Mouse (Mus musculus) stomach, postnatal 0 days (tissue): Measurements from ENCODE around the gene Gabrb2. TPM values are rescaled to one million over a fixed set of nuclear protein-coding genes. Genes with fewer than 3 reads are reported as not detected.

ENCODE experiments used
- ATAC-seq: fragments of 200-750 bp; cut with Nextera tagmentation; 2 replicates; pipeline ENCODE4 v1.8.0; 2017; ENCODE audit not compliant: low FRiP score, low TSS enrichment
- DNase-seq: peaks from one replicate; pipeline ENCODE4 v3.0.0-alpha.2; 2016; ENCODE audit warnings: low spot score
- H3K27ac ChIP-seq: fragments of 300-500 bp; sonication (generic); replicated peaks from 2 replicates; pipeline ENCODE4 v1.5.1; 2014; ENCODE audit warnings: mild to moderate bottlenecking, control low read depth
- H3K27me3 ChIP-seq: fragments of 300-500 bp; sonication (generic); 2 replicates; pipeline ENCODE4 v1.6.1; 2014; ENCODE audit warnings: low read length; ENCODE audit not compliant: control insufficient read depth, insufficient read depth
- H3K36me3 ChIP-seq: fragments of 300-500 bp; sonication (generic); 2 replicates; pipeline ENCODE4 v1.6.1; 2014; ENCODE audit warnings: low read length, mixed read lengths; ENCODE audit not compliant: control insufficient read depth, insufficient read depth
- H3K4me1 ChIP-seq: fragments of 300-500 bp; sonication (generic); replicated peaks from 2 replicates; pipeline ENCODE4 v1.6.1; 2014; ENCODE audit warnings: antibody characterized with exemption; ENCODE audit not compliant: control insufficient read depth, insufficient read depth
- H3K4me2 ChIP-seq: fragments of 300-500 bp; sonication (generic); replicated peaks from 2 replicates; pipeline ENCODE4 v1.6.1; 2014; ENCODE audit warnings: low read depth, mild to moderate bottlenecking, control low read depth, moderate library complexity
- H3K4me3 ChIP-seq: fragments of 300-500 bp; sonication (generic); 2 replicates; pipeline ENCODE4 v1.5.1; 2014; ENCODE audit warnings: low read depth, low read length, control low read depth
- H3K9ac ChIP-seq: fragments of 300-500 bp; sonication (generic); 2 replicates; pipeline ENCODE4 v1.6.1; 2014; ENCODE audit warnings: mild to moderate bottlenecking, low read length, control low read depth, mixed read lengths
- H3K9me3 ChIP-seq: fragments of 300-500 bp; sonication (generic); 2 replicates; pipeline ENCODE4 v1.6.1; 2016; ENCODE audit warnings: low read length; ENCODE audit not compliant: control insufficient read depth
- CTCF ChIP-seq: IDR thresholded peaks from 2 replicates; pipeline ENCODE4 v1.5.1; 2016; ENCODE audit warnings: antibody characterized with exemption, low read depth, mild to moderate bottlenecking, moderate library complexity
- EP300 ChIP-seq: optimal IDR thresholded peaks from 2 replicates; pipeline ENCODE3; 2016; ENCODE audit warnings: antibody characterized with exemption
- WGBS: fragments of 180-500 bp; shearing (Covaris S2); extraction: QIAGEN DNeasy Blood & Tissue Kit; methylation state at CpG from one replicate; pipeline ENCODE4 v1.1.7; 2014; 5-methylcytosine and 5-hydroxymethylcytosine counted together
- polyA plus RNA-seq: library from polyadenylated mRNA; unstranded; fragments of >200 nt; fragmentation: Nextera tagmentation; extraction: Ambion mirVana; gene quantifications from 2 replicates; pipeline ENCODE4 v1.2.1, GENCODE M21; 2015

The Gabrb2 gene
- polyA plus RNA-seq, 1 experiment from 2014 or later: 0.78 TPM

DNA sequence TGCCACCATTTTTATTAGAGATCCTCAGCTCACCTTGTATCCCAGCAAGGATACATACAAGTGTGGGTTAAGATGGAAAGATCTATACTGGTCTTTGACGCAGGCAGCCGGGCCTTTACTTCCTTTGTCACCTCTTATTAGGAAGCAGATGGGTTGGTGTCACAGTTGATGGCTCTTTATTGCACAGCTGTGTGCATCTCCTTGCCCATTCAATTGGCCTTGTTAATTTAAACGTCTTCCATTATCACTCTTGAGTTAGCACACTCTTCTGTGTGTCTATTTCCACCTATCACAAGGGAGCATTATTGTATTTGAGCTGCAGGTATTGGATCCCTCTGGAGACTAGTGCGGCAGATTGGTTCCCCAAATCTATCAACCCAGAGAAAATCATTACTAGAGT, 161.6 kb downstream of the Gabrb2 start:
- Histone ChIP-seq H3K36me3 (no peaks in the 10 kb centered on the region), H3K4me3 (no peak overlapping the region), H3K27me3 (no peaks in the 10 kb centered on the region), H3K4me1 (no peaks in the 10 kb centered on the region), H3K9ac (no peak overlapping the region), H3K9me3 (no peaks in the 10 kb centered on the region), H3K27ac (no peak overlapping the region), H3K4me2 (no peak overlapping the region)
- WGBS: 75% methylated on average over 4 of the region's 4 CpGs
- TF ChIP-seq EP300: no peak
- no peak for TF ChIP-seq CTCF
- DNase-seq: no peak
- ATAC-seq: no peak

DNA sequence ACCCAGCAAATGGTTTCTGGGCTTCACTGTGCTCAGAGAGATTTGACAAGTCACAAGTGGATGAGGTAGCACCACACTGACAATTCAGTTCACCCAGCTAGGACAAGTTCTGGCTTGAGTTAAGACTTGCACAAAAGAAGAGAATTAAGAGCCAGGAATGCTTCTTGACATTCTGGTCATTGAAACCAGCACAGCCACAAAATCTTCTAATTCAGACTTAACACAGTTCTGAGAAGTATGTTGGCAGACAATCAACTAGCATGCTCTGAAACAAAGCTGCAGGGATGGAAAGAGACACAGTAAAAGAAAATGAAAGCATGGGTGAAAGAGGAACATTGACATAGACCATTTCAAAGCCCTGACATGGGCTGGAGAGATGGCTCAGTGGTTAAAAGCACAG, 162.2 kb downstream of the Gabrb2 start:
- ATAC-seq: no peak
- no peak overlapping the region for H3K9ac ChIP-seq
- TF ChIP-seq CTCF: no peak
- no peak for TF ChIP-seq EP300
- no peaks in the 10 kb centered on the region for H3K4me1 ChIP-seq
- no peak overlapping the region for H3K27ac ChIP-seq
- H3K36me3 ChIP-seq: no peaks in the 10 kb centered on the region
- H3K9me3 ChIP-seq: no peaks in the 10 kb centered on the region
- H3K4me3 ChIP-seq: no peak overlapping the region
- DNase-seq: no peak
- no peak overlapping the region for H3K4me2 ChIP-seq
- H3K27me3 ChIP-seq: no peaks in the 10 kb centered on the region

DNA sequence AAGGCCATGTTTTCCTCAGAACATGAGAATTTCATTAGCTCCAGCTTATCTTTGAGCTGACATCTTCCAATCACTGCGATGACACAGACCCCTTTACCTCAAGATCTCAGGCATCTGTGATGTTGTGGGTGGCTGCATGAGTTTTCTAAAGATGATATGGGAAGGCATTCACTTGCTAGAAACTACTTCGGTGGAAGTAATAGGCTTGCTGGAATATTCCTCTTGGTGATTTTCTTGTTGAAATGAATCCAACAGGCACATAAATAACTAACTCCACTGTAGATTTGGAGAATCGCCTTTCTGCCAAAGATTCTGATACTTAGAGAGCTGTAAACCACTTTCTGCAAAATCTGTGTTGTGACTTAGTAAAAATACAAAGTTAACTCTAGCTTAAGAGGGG, 172.9 kb downstream of the Gabrb2 start:
- no peak for TF ChIP-seq EP300
- no peak for TF ChIP-seq CTCF
- H3K27ac ChIP-seq: no peak overlapping the region
- H3K4me3 ChIP-seq: no peak overlapping the region
- no peaks in the 10 kb centered on the region for H3K36me3 ChIP-seq
- DNase-seq (no peak), ATAC-seq (no peak)
- H3K4me2 ChIP-seq: no peak overlapping the region
- no peaks in the 10 kb centered on the region for H3K9me3 ChIP-seq
- WGBS: 60% methylated on average over 3 of the region's 3 CpGs
- H3K9ac ChIP-seq: no peak overlapping the region
- no peaks in the 10 kb centered on the region for H3K27me3 ChIP-seq
- no peaks in the 10 kb centered on the region for H3K4me1 ChIP-seq

DNA sequence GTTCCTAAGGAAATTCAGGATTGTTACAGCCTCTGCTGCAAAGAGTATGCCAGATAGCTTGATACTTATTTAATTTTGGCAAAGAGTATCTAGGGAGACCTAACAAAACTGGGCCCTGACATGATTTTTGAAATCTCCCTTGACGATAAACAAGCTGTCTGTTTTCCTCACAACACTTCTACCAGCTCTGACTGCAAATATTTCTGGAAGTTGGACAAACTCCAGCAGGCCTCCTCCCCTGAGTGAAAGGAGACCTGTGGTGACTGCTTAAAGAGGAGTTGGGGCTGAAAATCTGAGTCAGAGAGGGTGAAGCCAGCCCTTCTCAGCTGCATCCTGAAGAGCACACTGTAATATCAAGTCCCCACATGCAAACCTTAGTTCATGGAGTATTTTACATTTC, 186.7 kb downstream of the Gabrb2 start:
- WGBS: 40% methylated on average over 1 of the region's 1 CpGs
- Histone ChIP-seq H3K4me2 (no peak overlapping the region), H3K27me3 (no peaks in the 10 kb centered on the region), H3K9ac (no peak overlapping the region), H3K9me3 (no peaks in the 10 kb centered on the region), H3K36me3 (no peaks in the 10 kb centered on the region), H3K4me3 (no peak overlapping the region), H3K27ac (no peak overlapping the region), H3K4me1 (no peaks in the 10 kb centered on the region)
- TF ChIP-seq CTCF (no peak), EP300 (no peak)
- DNase-seq: no peak
- no peak for ATAC-seq

DNA sequence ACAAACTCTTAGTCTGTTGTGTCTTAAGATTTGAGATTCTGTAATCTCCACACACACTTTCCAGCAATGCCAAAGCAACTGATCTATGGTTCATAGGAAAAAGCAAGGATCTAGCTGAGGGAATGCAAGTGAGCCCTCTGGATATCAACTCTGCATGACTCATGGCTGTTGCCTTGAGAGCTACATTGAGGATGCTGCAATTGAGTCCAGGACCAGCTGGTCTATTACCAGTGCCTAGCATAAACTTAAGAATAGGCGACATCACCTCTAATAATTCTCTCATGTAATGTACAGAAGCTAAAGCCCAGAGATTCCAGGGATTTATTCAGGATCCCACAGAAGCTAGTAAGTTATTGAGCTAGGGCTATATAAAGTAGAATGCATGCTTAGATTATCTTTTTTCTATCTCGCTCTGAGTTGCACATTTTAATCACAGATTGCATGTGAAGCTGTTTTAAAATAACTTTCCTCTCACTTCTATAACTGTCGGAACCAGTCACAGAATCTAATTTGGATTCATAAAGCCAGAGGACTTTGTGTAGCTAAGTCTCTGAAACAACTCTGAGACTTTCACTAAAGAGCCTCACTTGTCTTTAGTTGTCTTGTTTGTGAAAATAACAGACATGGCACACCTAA, 189.7 kb downstream of the Gabrb2 start:
- Histone ChIP-seq H3K27me3 (no peaks in the 10 kb centered on the region), H3K36me3 (no peaks in the 10 kb centered on the region), H3K4me1 (no peaks in the 10 kb centered on the region), H3K9me3 (no peaks in the 10 kb centered on the region), H3K27ac (no peak overlapping the region), H3K4me3 (no peak overlapping the region), H3K4me2 (no peak overlapping the region), H3K9ac (no peak overlapping the region)
- ATAC-seq (no peak), DNase-seq (no peak)
- TF ChIP-seq EP300 (no peak), CTCF (no peak)
- 84% methylated on average over 3 of the region's 3 CpGs for WGBS

DNA sequence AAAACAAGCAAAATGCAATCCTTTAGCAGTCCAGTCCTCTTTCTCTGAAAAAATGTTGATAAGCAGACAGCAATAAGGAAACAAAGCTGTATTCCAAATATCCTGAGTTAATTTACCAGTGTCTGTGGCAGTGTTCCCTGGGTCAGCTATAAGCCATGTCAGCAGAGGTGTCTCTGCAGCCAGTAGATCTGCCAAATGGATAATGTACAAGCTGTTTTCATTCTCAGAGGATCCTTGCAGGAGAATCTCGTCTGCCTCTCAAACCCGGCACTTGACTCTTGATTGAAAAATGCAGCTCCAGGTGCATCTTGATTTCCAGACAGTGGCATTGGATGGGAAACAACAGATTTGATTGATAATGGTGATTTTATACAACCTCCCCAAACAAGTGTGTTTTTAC, 198.6 kb downstream of the Gabrb2 start:
- Histone ChIP-seq H3K9me3 (no peaks in the 10 kb centered on the region), H3K4me1 (no peaks in the 10 kb centered on the region), H3K27me3 (no peaks in the 10 kb centered on the region), H3K4me3 (no peak overlapping the region), H3K36me3 (no peaks in the 10 kb centered on the region), H3K27ac (no peak overlapping the region), H3K9ac (no peak overlapping the region), H3K4me2 (no peak overlapping the region)
- DNase-seq (no peak), ATAC-seq (no peak)
- TF ChIP-seq EP300 (no peak), CTCF (no peak)
- 63% methylated on average over 2 of the region's 2 CpGs for WGBS
